Mouse (Mus musculus) intestine, embryonic 16.5 days (tissue): ENCODE data around the gene Tmem30c. TPM values are rescaled to one million over a fixed set of nuclear protein-coding genes. Genes with fewer than 3 reads are reported as not detected.

Experiments used
- ATAC-seq: fragments of 200-750 bp; cut with Nextera tagmentation; 2 replicates; pipeline ENCODE4 v1.8.0; 2017; ENCODE audit warnings: moderate TSS enrichment, moderate library complexity
- H3K27ac ChIP-seq: fragments of 300-500 bp; sonication (generic); 2 replicates; pipeline ENCODE4 v1.5.1; 2014; ENCODE audit warnings: mild to moderate bottlenecking, low read length
- H3K27me3 ChIP-seq: fragments of 300-500 bp; sonication (generic); replicated peaks from 2 replicates; pipeline ENCODE4 v1.6.1; 2014; ENCODE audit warnings: low read length, control low read depth, mixed read lengths; ENCODE audit not compliant: control insufficient read depth, insufficient read depth
- H3K36me3 ChIP-seq: fragments of 300-500 bp; sonication (generic); 2 replicates; pipeline ENCODE4 v1.6.1; 2014; ENCODE audit warnings: low read length, control low read depth; ENCODE audit not compliant: control insufficient read depth, insufficient read depth
- H3K4me1 ChIP-seq: fragments of 300-500 bp; sonication (generic); 2 replicates; pipeline ENCODE4 v1.6.1; 2014; ENCODE audit warnings: low read length, control low read depth, mixed read lengths; ENCODE audit not compliant: control insufficient read depth, insufficient read depth
- H3K4me2 ChIP-seq: fragments of 300-500 bp; sonication (generic); 2 replicates; pipeline ENCODE4 v1.6.1; 2014; ENCODE audit warnings: low read depth, low read length, control low read depth
- H3K4me3 ChIP-seq: fragments of 300-500 bp; sonication (generic); 2 replicates; pipeline ENCODE4 v1.5.1; 2014; ENCODE audit warnings: mild to moderate bottlenecking, low read length
- H3K9ac ChIP-seq: fragments of 300-500 bp; sonication (generic); 2 replicates; pipeline ENCODE4 v1.6.1; 2014; ENCODE audit warnings: low read depth, low read length
- H3K9me3 ChIP-seq: fragments of 300-500 bp; sonication (generic); 2 replicates; pipeline ENCODE4 v1.6.1; 2016; ENCODE audit warnings: low read length, control low read depth; ENCODE audit not compliant: control insufficient read depth
- WGBS: fragments of 180-500 bp; shearing (Covaris S2); extraction: QIAGEN DNeasy Blood & Tissue Kit; methylation state at CpG from one replicate; pipeline ENCODE4 v1.1.7; 2014; 5-methylcytosine and 5-hydroxymethylcytosine counted together
- polyA plus RNA-seq: library from polyadenylated mRNA; unstranded; fragments of >200 nt; fragmentation: Nextera tagmentation; extraction: Ambion mirVana; gene quantifications from 2 replicates; pipeline ENCODE4 v1.2.1, GENCODE M21; 2015

Tmem30c gene
- polyA plus RNA-seq, 1 experiment from 2014 or later: not detected

DNA sequence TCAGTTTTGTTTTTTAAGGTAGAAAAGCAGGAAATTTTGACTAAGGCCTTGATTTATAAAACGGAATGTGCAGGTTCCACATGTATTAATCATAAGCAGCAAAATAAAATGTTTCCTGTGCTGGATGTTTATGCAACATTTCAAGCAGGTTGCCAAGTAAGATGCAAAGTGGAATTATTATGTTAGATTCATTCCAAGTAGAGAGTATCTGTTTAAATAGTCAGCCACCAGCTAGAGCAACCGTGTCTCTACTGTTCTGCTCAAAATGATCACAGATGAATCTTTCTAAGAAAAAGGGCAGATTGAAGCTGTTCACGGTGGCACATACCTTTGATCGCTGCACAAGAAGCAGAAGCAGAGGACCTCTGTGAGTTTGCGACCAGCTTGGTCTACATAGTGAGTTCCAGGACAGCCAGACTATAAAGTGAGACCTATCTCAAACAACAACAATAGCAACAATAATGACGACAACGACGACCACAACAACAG lies 26.0 kb upstream of the Tmem30c start:
- no peak for ATAC-seq
- H3K4me3 ChIP-seq: no peak overlapping the region
- H3K9ac ChIP-seq: no peak overlapping the region
- no peak overlapping the region for H3K4me2 ChIP-seq
- H3K27ac ChIP-seq: no peak overlapping the region
- H3K36me3 ChIP-seq: no peaks in the 10 kb centered on the region
- H3K27me3 ChIP-seq: no peaks in the 10 kb centered on the region
- WGBS: 71% methylated on average over 8 of the region's 8 CpGs
- H3K9me3 ChIP-seq: no peaks in the 10 kb centered on the region
- peaks cover 5% of the 10 kb centered on the region for H3K4me1 ChIP-seq

DNA sequence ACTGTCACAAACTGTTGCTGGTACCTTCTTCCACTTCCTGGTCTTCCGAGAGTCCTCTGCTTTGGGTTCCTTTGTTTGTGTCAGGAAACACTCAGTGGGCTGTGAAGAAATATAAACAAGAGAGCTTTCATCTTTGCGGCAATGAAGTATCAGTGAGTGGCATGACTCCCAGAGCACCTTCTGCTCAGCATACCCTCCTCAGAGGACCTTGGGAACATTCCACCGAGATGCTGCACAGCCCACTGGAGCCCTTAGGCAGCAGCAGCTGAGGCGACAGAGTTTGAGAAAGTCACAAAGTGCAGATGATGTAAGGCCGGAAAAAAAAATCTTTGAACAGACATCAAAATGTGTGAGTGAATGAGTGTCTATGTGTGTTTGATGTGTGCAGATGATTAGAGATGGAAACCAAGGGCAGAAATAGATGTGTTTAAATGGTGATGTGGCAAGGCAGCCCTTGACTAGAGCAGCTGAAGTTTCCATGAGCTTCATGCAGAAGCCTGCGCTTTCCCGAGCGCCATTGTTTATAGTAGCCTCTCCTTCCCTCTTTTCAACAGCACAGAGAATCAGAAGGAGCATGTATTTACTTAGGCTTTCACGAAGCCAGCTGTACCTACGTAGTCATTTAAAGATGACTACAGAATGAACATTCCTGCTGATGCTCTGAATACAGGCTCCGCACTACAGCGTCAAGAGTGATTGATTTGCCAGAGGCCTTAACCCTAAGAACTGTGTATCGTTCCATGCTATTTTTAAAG lies 25.4 kb upstream of the Tmem30c start:
- H3K36me3 ChIP-seq: no peaks in the 10 kb centered on the region
- H3K4me3 ChIP-seq: no peak overlapping the region
- peak overlapping the region; percentile 39 for H3K27ac ChIP-seq
- H3K9me3 ChIP-seq: no peaks in the 10 kb centered on the region
- H3K27me3 ChIP-seq: no peaks in the 10 kb centered on the region
- H3K4me2 ChIP-seq: no peak overlapping the region
- H3K9ac ChIP-seq: no peak overlapping the region
- ATAC-seq: peak; percentile 70
- WGBS: 38% methylated on average over 13 of the region's 13 CpGs
- H3K4me1 ChIP-seq: peaks cover 5% of the 10 kb centered on the region

DNA sequence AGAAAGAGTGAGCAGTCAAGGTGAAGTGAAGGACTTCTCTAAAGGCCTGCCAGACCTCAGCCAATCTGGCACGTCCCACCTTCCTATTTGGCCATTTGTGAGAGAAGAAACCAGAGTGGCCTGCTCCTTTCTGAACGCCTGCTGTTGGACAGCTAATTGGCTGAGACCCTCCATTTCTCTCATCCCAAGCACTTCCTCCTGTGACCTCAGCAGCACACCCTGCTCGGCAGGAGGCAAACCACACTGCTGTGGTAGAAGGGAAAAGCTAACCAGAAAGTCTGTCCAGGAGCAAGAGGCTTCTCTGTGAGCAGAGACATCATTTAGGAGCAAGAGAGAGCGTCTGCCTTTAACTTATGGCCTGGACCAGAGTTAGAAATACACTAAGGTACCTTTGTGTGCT lies 24.5 kb upstream of the Tmem30c start:
- no peaks in the 10 kb centered on the region for H3K9me3 ChIP-seq
- no peak overlapping the region for H3K4me3 ChIP-seq
- H3K27me3 ChIP-seq: no peaks in the 10 kb centered on the region
- 68% methylated on average over 4 of the region's 4 CpGs for WGBS
- H3K27ac ChIP-seq: no peak overlapping the region
- H3K36me3 ChIP-seq: no peaks in the 10 kb centered on the region
- no peak overlapping the region for H3K4me2 ChIP-seq
- H3K4me1 ChIP-seq: peaks cover 5% of the 10 kb centered on the region
- no peak overlapping the region for H3K9ac ChIP-seq
- ATAC-seq: no peak

DNA sequence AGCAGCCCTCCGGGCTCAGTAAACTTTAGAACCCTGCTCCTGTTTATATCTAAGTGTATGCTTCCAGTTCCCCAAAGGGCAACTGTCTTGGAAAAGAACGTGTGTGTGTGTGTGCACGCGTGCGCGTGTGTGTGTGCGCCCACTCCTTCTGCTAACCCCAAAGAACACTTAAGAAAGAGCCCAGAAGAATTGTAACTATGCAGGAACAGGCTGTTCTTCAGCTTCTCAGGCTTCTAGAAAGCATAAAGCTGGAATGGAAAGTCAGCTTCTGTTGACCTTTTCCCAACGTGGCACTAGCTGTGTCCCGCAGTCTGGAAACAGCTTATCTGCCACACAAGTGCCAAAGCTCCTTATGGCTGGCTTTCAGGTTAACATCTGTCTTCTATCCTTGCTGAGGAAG lies 22.4 kb upstream of the Tmem30c start:
- 75% methylated on average over 9 of the region's 9 CpGs for WGBS

DNA sequence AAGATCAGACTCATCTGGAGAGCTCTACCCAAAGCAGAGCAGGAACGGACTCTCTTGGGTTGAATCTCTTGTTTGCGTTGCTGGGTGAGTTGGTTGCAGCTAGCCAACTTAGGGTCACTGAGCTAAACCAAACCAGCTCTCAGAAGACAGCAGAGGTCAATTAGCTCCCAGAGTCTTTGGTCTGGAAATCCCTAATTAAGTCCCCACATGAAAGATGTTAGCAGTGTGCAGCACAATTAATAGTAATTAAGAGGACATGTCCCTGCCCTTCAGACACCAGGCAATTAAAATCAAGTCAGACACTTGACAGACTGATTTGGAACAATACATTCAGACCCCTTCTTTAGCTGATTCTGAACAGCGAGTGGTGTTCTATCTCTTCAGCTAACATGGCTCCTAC lies 21.6 kb upstream of the Tmem30c start:
- Histone ChIP-seq H3K9me3 (no peaks in the 10 kb centered on the region), H3K27me3 (no peaks in the 10 kb centered on the region), H3K4me3 (no peak overlapping the region), H3K4me1 (peaks cover 5% of the 10 kb centered on the region), H3K9ac (no peak overlapping the region), H3K27ac (no peak overlapping the region), H3K36me3 (no peaks in the 10 kb centered on the region), H3K4me2 (no peak overlapping the region)
- 84% methylated on average over 3 of the region's 3 CpGs for WGBS
- ATAC-seq: no peak

More for the DNA sequence above, 22.4 kb upstream of the Tmem30c start:
- ATAC-seq: no peak
- no peak overlapping the region for H3K9ac ChIP-seq
- H3K9me3 ChIP-seq: no peaks in the 10 kb centered on the region
- H3K27me3 ChIP-seq: no peaks in the 10 kb centered on the region
- H3K27ac ChIP-seq: peak overlapping the region; percentile 6; the same call in 1 of the 2 replicates
- H3K4me3 ChIP-seq: no peak overlapping the region
- H3K4me1 ChIP-seq: peaks cover 5% of the 10 kb centered on the region
- H3K4me2 ChIP-seq: no peak overlapping the region
- no peaks in the 10 kb centered on the region for H3K36me3 ChIP-seq

DNA sequence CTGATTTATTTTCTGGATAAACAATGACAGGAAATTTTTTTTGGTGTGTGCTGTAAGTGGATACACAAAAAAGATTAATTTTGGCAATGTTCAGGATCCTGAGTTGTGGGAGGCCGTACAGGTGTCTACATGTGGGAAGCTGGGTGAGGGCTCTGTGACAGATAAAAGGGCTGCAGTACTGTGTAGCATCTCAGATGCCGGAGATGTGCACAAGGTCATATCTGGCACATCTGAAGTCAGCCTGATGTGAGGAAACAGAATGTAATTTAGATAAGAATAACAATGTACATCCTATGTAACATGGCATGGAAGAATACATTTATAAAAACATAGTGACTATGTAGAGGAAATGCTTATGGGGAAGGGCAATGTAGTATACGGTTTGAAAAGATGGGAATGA lies 20.8 kb upstream of the Tmem30c start:
- WGBS: 73% methylated on average over 3 of the region's 3 CpGs
- no peaks in the 10 kb centered on the region for H3K27me3 ChIP-seq
- H3K9me3 ChIP-seq: no peaks in the 10 kb centered on the region
- H3K4me3 ChIP-seq: no peak overlapping the region
- ATAC-seq: no peak
- H3K27ac ChIP-seq: no peak overlapping the region
- H3K4me2 ChIP-seq: no peak overlapping the region
- no peak overlapping the region for H3K9ac ChIP-seq
- no peaks in the 10 kb centered on the region for H3K36me3 ChIP-seq
- H3K4me1 ChIP-seq: peaks cover 5% of the 10 kb centered on the region; the same call in 1 of the 2 replicates

DNA sequence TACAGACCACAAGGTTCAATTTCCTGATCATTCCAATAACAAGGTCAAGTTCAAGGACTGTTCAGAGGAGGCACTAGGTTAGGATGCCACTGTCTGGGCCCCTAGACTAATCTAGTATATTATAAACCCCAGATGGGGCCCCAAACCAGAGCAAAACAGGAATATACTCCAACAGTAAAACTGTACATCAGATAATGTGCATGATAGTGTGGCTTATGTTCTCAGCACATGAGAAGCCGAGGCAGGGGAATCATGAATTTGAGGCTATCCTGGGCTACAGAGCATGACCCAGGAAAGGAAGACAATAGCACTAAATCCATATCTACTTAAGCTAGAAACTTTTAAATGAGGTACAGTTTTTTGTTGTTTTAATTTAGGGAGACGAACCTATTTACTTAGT lies 19.5 kb upstream of the Tmem30c start:
- Histone ChIP-seq H3K9ac (no peak overlapping the region), H3K36me3 (no peaks in the 10 kb centered on the region), H3K9me3 (no peaks in the 10 kb centered on the region), H3K4me3 (no peak overlapping the region), H3K4me1 (no peaks in the 10 kb centered on the region), H3K4me2 (no peak overlapping the region), H3K27me3 (no peaks in the 10 kb centered on the region), H3K27ac (no peak overlapping the region)
- no peak for ATAC-seq
- 81% methylated on average over 2 of the region's 2 CpGs for WGBS

DNA sequence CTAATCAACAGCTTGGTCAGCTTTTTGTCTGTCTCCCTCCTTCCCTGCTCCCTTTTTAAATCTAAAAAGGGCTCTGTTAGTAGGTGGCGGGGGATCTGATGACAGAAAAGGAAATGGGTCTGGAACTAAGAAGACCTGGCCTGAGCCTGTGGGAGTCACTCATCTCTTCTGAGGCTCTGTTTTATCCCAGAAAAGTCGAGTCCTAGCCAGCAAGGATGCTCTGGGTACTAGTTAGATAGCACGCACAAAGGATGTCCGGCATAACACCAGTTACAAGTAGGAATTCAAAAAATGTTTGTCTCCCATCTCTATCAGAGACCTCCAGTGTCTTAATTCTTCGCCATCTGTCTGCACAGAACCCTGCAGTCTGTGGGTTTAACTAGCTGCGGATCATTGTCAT lies 12.8 kb upstream of the Tmem30c start:
- 78% methylated on average over 6 of the region's 6 CpGs for WGBS
- H3K27me3 ChIP-seq: no peaks in the 10 kb centered on the region
- ATAC-seq: no peak

DNA sequence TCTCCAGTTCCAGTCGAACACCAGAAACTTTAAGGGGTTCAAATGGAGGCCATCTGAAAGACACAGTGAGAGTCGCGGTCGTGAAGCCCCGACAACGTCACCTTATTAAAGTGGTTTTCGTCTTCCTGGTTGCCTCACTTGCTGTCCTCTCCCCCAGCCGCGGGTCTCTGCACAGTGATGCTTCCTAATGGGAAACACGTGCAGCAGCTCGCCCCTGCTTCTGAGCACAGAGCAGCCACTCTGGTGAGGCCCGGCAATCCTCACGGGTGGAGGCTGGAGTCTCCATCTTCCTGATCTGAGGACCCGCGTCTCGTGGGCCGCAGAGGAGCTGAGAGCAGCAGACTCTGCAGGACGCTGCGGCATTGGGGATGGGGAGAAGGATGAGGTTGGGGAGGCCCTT lies 11.1 kb upstream of the Tmem30c start:
- Histone ChIP-seq H3K9ac (no peak overlapping the region), H3K27ac (no peak overlapping the region), H3K36me3 (no peaks in the 10 kb centered on the region), H3K4me2 (no peak overlapping the region), H3K27me3 (no peaks in the 10 kb centered on the region), H3K9me3 (no peaks in the 10 kb centered on the region), H3K4me1 (0 out of 2 replicates have a peak, but pooled peaks cover 2% of the 10 kb centered on the region), H3K4me3 (no peak overlapping the region)
- no peak for ATAC-seq
- 73% methylated on average over 19 of the region's 19 CpGs for WGBS

More for the DNA sequence above, 12.8 kb upstream of the Tmem30c start:
- Histone ChIP-seq H3K4me1 (0 out of 2 replicates have a peak, but pooled peaks cover 2% of the 10 kb centered on the region), H3K9ac (no peak overlapping the region), H3K27ac (no peak overlapping the region), H3K4me3 (no peak overlapping the region), H3K36me3 (no peaks in the 10 kb centered on the region), H3K9me3 (no peaks in the 10 kb centered on the region), H3K4me2 (no peak overlapping the region)
